Mouse (Mus musculus) myocyte (in vitro differentiated cells): Measurements from ENCODE around the gene Atp6v1a. TPM values are rescaled to one million over a fixed set of nuclear protein-coding genes. Genes with fewer than 3 reads are reported as not detected.

Source experiments
- H3K27me3 ChIP-seq: one replicate; pipeline ENCODE4 v1.6.1; 2011; ENCODE audit not compliant: control insufficient read depth, insufficient read depth, insufficient read length
- H3K36me3 ChIP-seq: one replicate; pipeline ENCODE4 v1.6.1; 2011; ENCODE audit not compliant: control insufficient read depth, insufficient read depth
- H3K4me2 ChIP-seq: one replicate; pipeline ENCODE4 v1.6.1; 2011; ENCODE audit warnings: low read depth, control low read depth
- H3K4me3 ChIP-seq: one replicate; pipeline ENCODE4 v1.5.1; 2011; ENCODE audit warnings: mild to moderate bottlenecking, control low read depth, moderate library complexity
- H3K79me2 ChIP-seq: one replicate; pipeline ENCODE4 v1.6.1; 2011; ENCODE audit not compliant: control insufficient read depth, insufficient read depth
- H3ac ChIP-seq: one replicate; pipeline ENCODE4 v1.6.1; 2011; ENCODE audit not compliant: control insufficient read depth, insufficient read length
- CEBPB ChIP-seq: IDR thresholded peaks from 2 replicates; pipeline ENCODE4 v1.6.1; 2011; ENCODE audit warnings: mild to moderate bottlenecking, moderate library complexity; ENCODE audit not compliant: poor library complexity, insufficient read depth, severe bottlenecking
- E2F4 ChIP-seq: IDR thresholded peaks from one replicate; pipeline ENCODE4 v1.6.1; 2011; ENCODE audit warnings: mild to moderate bottlenecking, control low read depth, moderate library complexity; ENCODE audit not compliant: insufficient read depth
- MAX ChIP-seq: IDR thresholded peaks from one replicate; pipeline ENCODE4 v1.6.1; 2011; ENCODE audit warnings: low read depth, mild to moderate bottlenecking, control low read depth
- MYOD1 ChIP-seq, 3 experiments: IDR thresholded peaks; one replicate each; pipeline ENCODE4 v1.6.1; 2011; ENCODE audit warnings: control low read depth in 2 of 3, low read depth in 2 of 3, mild to moderate bottlenecking in 2 of 3, moderate library complexity in 1 of 3; ENCODE audit not compliant: insufficient read length in 2 of 3, control insufficient read depth in 1 of 3
- MYOG ChIP-seq, 3 experiments: IDR thresholded peaks; one replicate each; pipeline ENCODE4 v1.6.1; 2011; ENCODE audit warnings: control low read depth in 2 of 3, low read depth in 2 of 3, mild to moderate bottlenecking in 2 of 3; ENCODE audit not compliant: insufficient read length in 2 of 3, control insufficient read depth in 1 of 3, insufficient read depth in 1 of 3
- POLR2A ChIP-seq: IDR thresholded peaks from one replicate; pipeline ENCODE4 v1.6.1; 2011; ENCODE audit warnings: low read depth, mild to moderate bottlenecking, control low read depth, moderate library complexity; ENCODE audit not compliant: insufficient read length
- POLR2AphosphoS2 ChIP-seq: IDR thresholded peaks from one replicate; pipeline ENCODE4 v1.6.1; 2011; ENCODE audit warnings: low read depth, control low read depth; ENCODE audit not compliant: insufficient read length
- REST ChIP-seq: IDR thresholded peaks from one replicate; pipeline ENCODE4 v1.6.1; 2011; ENCODE audit warnings: mild to moderate bottlenecking, control low read depth, moderate library complexity; ENCODE audit not compliant: insufficient read depth, insufficient read length
- SRF ChIP-seq: IDR thresholded peaks from one replicate; pipeline ENCODE4 v1.6.1; 2011; ENCODE audit warnings: low read depth; ENCODE audit not compliant: control insufficient read depth, insufficient read length
- TCF12 ChIP-seq: IDR thresholded peaks from one replicate; pipeline ENCODE4 v1.6.1; 2011; ENCODE audit warnings: mild to moderate bottlenecking, control low read depth; ENCODE audit not compliant: poor library complexity, insufficient read depth, severe bottlenecking
- TCF3 ChIP-seq: IDR thresholded peaks from one replicate; pipeline ENCODE4 v1.6.1; 2011; ENCODE audit warnings: low read depth, control low read depth; ENCODE audit not compliant: insufficient read length
- USF1 ChIP-seq: IDR thresholded peaks from one replicate; pipeline ENCODE4 v1.6.1; 2011; ENCODE audit warnings: low read depth, mild to moderate bottlenecking, control low read depth, moderate library complexity
- polyA plus RNA-seq: library from polyadenylated mRNA; unstranded; fragments of >200 nt; fragmentation: generic; extraction: Trizol; gene quantifications from one replicate; pipeline ENCODE4 v1.2.1, GENCODE M21; 2012; ENCODE audit warnings: missing spikeins

Atp6v1a gene
- polyA plus RNA-seq, 1 experiment, result 28.7 TPM

DNA sequence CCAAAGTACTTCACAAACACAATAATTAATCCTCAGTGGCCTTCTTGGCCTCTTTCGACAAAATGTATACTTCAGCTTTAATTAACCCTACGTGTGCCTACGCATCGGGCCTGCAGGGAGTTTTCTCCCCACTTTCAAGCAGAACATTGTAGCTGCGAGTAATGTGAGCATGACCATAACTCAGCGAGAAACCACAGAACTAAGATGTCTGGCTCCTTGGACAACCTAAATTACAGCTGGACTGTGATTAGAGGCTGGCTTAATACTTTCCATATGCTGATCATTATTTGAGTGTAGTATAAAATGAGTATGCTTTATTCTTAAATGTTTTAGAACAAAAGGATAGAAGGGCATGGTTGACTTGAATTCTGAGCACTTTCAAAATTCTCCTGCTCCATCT lies 86.2 kb downstream of the Atp6v1a start:
- no peaks in the 10 kb centered on the region for H3K79me2 ChIP-seq
- no peak overlapping the region for H3K4me3 ChIP-seq
- H3K4me2 ChIP-seq, result no peak overlapping the region
- no peaks in the 10 kb centered on the region for H3K27me3 ChIP-seq
- no peaks in the 10 kb centered on the region for H3K36me3 ChIP-seq
- no peak overlapping the region for H3ac ChIP-seq
- TF ChIP-seq POLR2A (no peak), MAX (no peak), USF1 (no peak), TCF12 (no peak), CEBPB (no peak), MYOD1 (IDR thresholded peaks at IDR 0.05; ENCODE audit: control insufficient read depth in 1 of 3, insufficient read length in 2 of 3, low read depth in 2 of 3) (no peak), REST (no peak), TCF3 (no peak), POLR2AphosphoS2 (no peak), E2F4 (no peak), MYOG (IDR thresholded peaks at IDR 0.05; ENCODE audit: control insufficient read depth in 1 of 3, insufficient read depth in 1 of 3, insufficient read length in 2 of 3, low read depth in 2 of 3) (no peak), SRF (no peak)

DNA sequence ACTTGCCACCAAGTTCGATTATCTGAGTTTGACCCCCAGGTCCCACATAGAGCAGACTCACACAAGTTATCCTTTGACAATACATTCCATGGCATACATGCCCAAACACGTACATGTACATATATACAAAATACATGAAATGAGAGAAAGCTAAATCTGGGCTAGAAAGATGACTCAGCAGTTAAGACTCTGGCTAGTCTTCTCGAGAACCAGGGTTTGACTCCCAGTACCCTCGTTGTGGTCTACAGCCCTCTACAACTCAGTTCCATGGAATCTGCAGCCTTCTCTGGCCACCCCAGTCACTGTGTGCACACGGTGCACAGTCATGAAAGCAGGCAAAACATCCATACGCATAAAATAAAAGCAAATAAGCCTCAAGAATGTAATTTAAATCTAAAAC lies 87.1 kb downstream of the Atp6v1a start:
- no peaks in the 10 kb centered on the region for H3K79me2 ChIP-seq
- H3K4me3 ChIP-seq, result no peak overlapping the region
- no peak overlapping the region for H3K4me2 ChIP-seq
- no peak for TF ChIP-seq MYOG (IDR thresholded peaks at IDR 0.05; ENCODE audit: control insufficient read depth in 1 of 3, insufficient read depth in 1 of 3, insufficient read length in 2 of 3, low read depth in 2 of 3)
- TF ChIP-seq POLR2A, result no peak
- no peak for TF ChIP-seq MYOD1 (IDR thresholded peaks at IDR 0.05; ENCODE audit: control insufficient read depth in 1 of 3, insufficient read length in 2 of 3, low read depth in 2 of 3)
- TF ChIP-seq USF1, result no peak
- TF ChIP-seq CEBPB, result no peak
- TF ChIP-seq SRF, result no peak
- TF ChIP-seq REST, result no peak
- no peak for TF ChIP-seq POLR2AphosphoS2
- no peak for TF ChIP-seq TCF12
- no peak overlapping the region for H3ac ChIP-seq
- H3K36me3 ChIP-seq, result no peaks in the 10 kb centered on the region
- no peaks in the 10 kb centered on the region for H3K27me3 ChIP-seq

DNA sequence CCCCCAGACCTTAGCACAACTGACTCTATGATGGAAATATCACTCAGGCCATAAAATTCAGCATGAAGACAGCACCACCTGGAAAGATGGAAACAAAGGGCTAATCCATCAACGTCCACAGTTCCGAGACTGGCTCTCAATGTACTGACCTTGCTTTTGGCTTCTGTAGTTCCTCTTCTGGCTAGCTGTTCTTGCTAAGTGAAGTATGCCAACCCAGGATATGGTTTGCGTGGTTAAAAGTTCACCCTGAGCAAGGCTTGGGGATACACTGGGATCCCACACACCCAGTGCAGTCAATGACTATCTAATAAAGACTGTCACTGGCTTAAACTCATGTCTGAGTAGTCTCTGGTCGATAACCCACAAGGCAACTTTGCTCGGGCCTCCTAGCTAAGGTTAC lies 89.4 kb downstream of the Atp6v1a start:
- no peak overlapping the region for H3ac ChIP-seq
- TF ChIP-seq MAX (no peak), E2F4 (no peak), SRF (no peak), TCF3 (no peak), TCF12 (no peak), MYOG (IDR thresholded peaks at IDR 0.05; ENCODE audit: control insufficient read depth in 1 of 3, insufficient read depth in 1 of 3, insufficient read length in 2 of 3, low read depth in 2 of 3) (no peak), POLR2AphosphoS2 (no peak), CEBPB (no peak), REST (no peak), USF1 (no peak), POLR2A (no peak), MYOD1 (IDR thresholded peaks at IDR 0.05; ENCODE audit: control insufficient read depth in 1 of 3, insufficient read length in 2 of 3, low read depth in 2 of 3) (no peak)
- no peak overlapping the region for H3K4me2 ChIP-seq
- no peaks in the 10 kb centered on the region for H3K36me3 ChIP-seq
- no peaks in the 10 kb centered on the region for H3K79me2 ChIP-seq
- H3K4me3 ChIP-seq, result no peak overlapping the region
- no peaks in the 10 kb centered on the region for H3K27me3 ChIP-seq

DNA sequence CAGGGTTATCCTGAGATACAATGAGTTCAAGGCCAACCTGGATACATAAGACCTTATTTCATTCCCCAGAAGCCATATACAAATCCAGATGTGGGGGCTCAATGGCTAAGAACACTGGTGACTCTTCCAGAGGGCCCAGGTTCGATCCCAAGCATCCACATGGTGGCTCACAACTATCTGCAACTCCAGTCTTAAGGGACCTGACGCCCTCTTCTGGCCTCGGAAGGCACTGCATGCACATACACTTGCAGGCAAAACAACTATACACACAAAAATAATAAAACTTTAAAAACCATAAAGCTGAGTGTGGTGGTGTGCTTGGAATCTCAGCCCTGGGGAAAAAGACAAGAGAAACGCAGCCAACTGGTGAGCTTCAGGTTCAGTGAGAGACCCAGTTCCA lies 100.4 kb downstream of the Atp6v1a start:
- Histone ChIP-seq H3ac (no peak overlapping the region), H3K36me3 (no peaks in the 10 kb centered on the region), H3K27me3 (no peaks in the 10 kb centered on the region), H3K79me2 (no peaks in the 10 kb centered on the region), H3K4me3 (no peak overlapping the region), H3K4me2 (no peak overlapping the region)
- TF ChIP-seq POLR2A (no peak), TCF3 (no peak), CEBPB (no peak), USF1 (no peak), REST (no peak), POLR2AphosphoS2 (no peak), MYOG (IDR thresholded peaks at IDR 0.05; ENCODE audit: control insufficient read depth in 1 of 3, insufficient read depth in 1 of 3, insufficient read length in 2 of 3, low read depth in 2 of 3) (no peak)

Other genes starting within 250 kb of the Atp6v1a start
- gene Ccdc191, start 249.9 kb downstream of the Atp6v1a start, polyA plus RNA-seq, result 1.5 TPM
- gene Qtrt2, start 212.9 kb downstream of the Atp6v1a start, polyA plus RNA-seq, result 9.5 TPM
- not detected for gene Zdhhc23, start 159.9 kb downstream of the Atp6v1a start, polyA plus RNA-seq
- gene Gramd1c, start 76.4 kb downstream of the Atp6v1a start, polyA plus RNA-seq, result 0.06 TPM
- gene Naa50, start 125 bp upstream of the Atp6v1a start, polyA plus RNA-seq, result 34.7 TPM
- gene Usf3, start 33.5 kb upstream of the Atp6v1a start, polyA plus RNA-seq, result 3.5 TPM
- not detected for gene Sidt1, start 193.5 kb upstream of the Atp6v1a start, polyA plus RNA-seq
- gene Spice1, start 207.4 kb upstream of the Atp6v1a start, polyA plus RNA-seq, result 4.1 TPM